Mouse (Mus musculus): Measurements from ENCODE around the gene Ulk1.

DNA sequence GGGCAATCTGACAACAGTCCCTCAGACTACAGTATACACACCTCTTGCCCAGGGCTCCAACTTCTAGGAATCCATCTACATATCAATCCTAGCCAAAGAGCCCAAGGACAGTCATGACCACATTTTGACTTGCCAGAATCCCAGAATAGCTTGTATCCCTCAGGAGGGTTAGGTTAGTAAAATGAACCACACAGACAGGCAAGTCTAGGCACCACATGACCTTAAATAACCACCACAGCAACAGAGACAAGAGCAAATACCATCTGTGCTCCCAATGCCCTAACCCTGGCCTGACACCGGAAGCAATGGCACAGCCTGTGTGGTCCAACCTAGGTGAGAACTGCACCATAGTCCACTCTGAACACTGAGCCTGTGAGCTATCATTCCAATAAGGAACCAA lies 3.2 kb downstream of the Ulk1 start:
- no peak for TF ChIP-seq CTCF (IDR thresholded peaks at IDR 0.05; ENCODE audit: low read depth, low read length)
- TF ChIP-seq POLR2A (IDR thresholded peaks at IDR 0.05; ENCODE audit: extremely low read depth, insufficient read depth, low read length), result no peak
